15 mouse cellular contexts compared by ENCODE assay signal in the genomic region with DNA sequence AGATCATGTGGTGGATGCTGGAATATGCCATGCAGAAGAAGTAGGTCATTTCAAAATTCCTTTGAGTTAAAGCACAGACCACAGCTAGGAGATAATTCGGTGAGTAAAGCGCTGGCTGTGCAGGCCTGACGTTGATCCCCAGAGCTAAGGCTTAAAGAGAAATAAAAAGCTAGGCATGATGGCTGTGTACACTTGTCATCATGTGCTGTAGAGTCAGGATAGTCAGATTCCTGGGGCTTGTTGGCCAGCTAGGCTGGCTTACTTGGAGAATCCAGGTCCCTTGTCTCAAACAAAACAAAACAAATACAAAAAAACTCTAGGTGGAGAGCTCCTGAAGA.
DNase-seq lines count a peak whose midpoint lies in the region.
"Had no signal": no experiment of that assay in that cellular context is flagged by ENCODE, and none has a peak within 500 bp of the region (broad histone marks: within the 10 kb centered on the region; RNA-seq: fewer than 3 reads in every experiment).

No protein-coding gene starts in this region.

- peak; percentile 52 for DNase-seq in heart, adult 11 months
- DNase-seq in heart, adult 9 months (ENCODE audit: low spot score in 2 of 2) = no peak
- DNase-seq in retina, postnatal 1 day = peak; percentile 26
- DNase-seq in retina, embryonic 14.5 days (ENCODE audit: low spot score) = no peak
- no peak for DNase-seq in MN1 (ENCODE audit: low spot score)
- DNase-seq: adrenal gland, adult 2 months; adrenal gland, postnatal 10 days; adrenal gland, postnatal 25 days; cerebellum, adult 11 months; cerebellum, adult 18-20 months; cerebellum, adult 8-10 months; cerebellum, adult 9-11 months; cerebellum, postnatal 14 days; cerebellum, postnatal 36 days; embryo, embryonic 11 days had no signal

Comparison
In these comparisons a context has a peak if more than half of its experiments do, and no peak if none do; other contexts are left out.
1. DNase-seq: peak in heart, adult 11 months (single experiment) and retina, postnatal 1 day (single experiment); none in heart, adult 9 months (0 of 2), retina, embryonic 14.5 days (single experiment) and MN1 (single experiment).